Mouse (Mus musculus): Measurements from ENCODE around the gene Olfr1509. TPM values are rescaled to one million over a fixed set of nuclear protein-coding genes. Genes with fewer than 3 reads are reported as not detected.
"Not testable (repeated sequence)": the region's sequence is repeated elsewhere in the genome, so short reads cannot be mapped to it uniquely, and the experiment has no call there.

The Olfr1509 gene
- total RNA-seq (2021) = not detected
- long read RNA-seq, experiment 1 = 0 reads
- long read RNA-seq, experiment 2 = 0 reads

DNA sequence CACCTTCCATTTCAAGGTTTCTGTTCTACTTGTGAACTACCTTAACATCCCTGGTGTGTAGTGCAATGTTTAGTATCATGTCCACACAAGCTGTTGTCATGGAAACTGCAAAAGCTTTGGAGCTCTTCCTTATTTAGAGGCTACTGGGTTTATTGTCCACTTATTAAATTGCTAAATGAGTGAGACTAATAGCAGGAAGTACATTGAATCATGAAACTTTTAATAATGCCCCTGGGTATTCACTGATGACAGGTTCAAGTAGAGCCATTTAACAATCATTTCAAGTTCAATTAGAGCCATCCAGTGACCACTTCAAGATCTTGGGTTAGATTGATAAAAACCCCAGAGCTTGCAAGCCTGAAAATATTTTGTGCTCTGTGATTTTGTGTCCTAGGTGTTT, at the start of gene Olfr1509:
TSS of gene Olfr1509 (plus strand) at position 301 of the 400 bp plus-strand sequence.
- intact Hi-C loops (cut with DNase I) = no loop called here
- no peak for DNase-seq

- no peak for DNase-seq
- intact Hi-C loops (cut with DNase I) = no loop called here
Observed at GRCm38 (mm10) chr14:52397279-52397678, 45.5 kb upstream of the Olfr1509 start, which contains the start of gene Olfr1511. TSS of gene Olfr1511 (minus strand) at chr14:52397379.

GRCm38 (mm10) chr14:52410142-52410919, 32.5 kb upstream of the Olfr1509 start:
- intact Hi-C loops (cut with DNase I); DNase-seq: not testable (repeated sequence)

- intact Hi-C loops (cut with DNase I) = no loop called here
- no peak for DNase-seq
Observed at GRCm38 (mm10) chr14:52414273-52414672, 28.5 kb upstream of the Olfr1509 start, which contains the start of gene Olfr1510. TSS of gene Olfr1510 (minus strand) at chr14:52414373.

DNA sequence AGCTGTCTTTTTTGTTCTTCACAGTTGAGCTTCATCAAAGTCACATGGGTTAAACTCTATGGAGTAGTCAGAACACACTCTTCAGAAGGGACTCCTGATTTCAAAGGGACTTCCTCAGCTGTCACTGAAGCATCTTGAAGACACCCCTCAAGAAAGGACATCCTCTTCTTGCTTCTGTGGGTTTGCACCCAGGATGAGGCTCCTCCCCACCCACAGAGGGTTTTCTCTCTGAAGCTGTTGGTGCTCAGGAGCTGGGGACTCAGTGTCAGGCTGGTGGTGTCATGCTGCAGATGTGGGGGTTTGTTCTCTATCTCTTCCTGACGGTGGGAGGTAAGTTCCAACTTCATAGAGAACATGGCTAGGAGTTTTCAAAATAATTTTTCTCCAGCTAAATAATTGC, 15.1 kb upstream of the Olfr1509 start:
- intact Hi-C loops (cut with DNase I) = no loop called here
- no peak for DNase-seq

- no peak for DNase-seq
- intact Hi-C loops (cut with DNase I) = no loop called here
Observed at GRCm38 (mm10) chr14:52451138-52451537, 8.3 kb downstream of the Olfr1509 start.

DNA sequence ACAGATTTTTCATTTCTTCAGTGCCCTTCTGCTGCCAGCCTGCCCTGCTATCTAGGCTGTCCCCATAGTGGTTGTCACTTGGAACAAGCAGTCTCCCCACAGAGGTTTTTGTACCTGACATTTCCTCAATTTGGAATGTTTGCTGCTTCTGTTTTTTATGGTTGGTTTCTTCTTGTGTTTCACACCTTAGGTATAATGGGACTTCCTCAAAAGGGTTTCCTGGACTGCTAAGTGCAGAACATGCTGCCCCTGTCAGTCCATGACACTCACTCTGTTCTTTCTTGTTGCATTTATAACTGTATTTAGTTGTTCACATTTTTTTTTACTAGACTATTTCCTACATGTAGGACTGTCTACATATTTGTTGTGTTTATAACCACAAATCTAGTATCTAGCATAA, 19.1 kb downstream of the Olfr1509 start:
- DNase-seq = no peak
- intact Hi-C loops (cut with DNase I) = no loop called here

GRCm38 (mm10) chr14:52465738-52466137, 22.9 kb downstream of the Olfr1509 start:
- intact Hi-C loops (cut with DNase I) = no loop called here
- no peak for DNase-seq

- DNase-seq = no peak
- intact Hi-C loops (cut with DNase I) = no loop called here
Observed at GRCm38 (mm10) chr14:52467395-52467794, 24.6 kb downstream of the Olfr1509 start, which contains the start of gene Olfr1508. TSS of gene Olfr1508 (minus strand) at chr14:52467495.

DNA sequence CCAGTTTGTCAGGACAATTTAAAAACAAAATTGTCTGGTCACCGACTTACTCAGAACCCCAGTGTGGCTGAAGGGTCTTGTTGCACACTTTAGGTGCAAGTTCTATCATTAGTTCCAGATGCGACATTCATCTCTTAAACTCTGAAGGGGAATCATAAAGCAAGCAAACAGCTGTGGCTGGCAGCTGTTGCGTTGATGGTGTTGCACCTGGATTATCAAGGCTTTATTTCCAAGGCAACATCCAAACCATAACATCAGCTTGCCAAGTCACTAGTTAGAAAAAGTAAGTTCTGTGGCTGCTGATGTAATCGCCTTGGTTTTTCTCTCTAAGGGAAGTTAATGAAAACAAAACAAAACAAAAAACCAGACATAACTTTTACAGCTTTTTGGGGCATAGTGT, 52.7 kb downstream of the Olfr1509 start, which contains the start of gene Olfr1507:
TSS of gene Olfr1507 (minus strand) at position 234 of the 400 bp plus-strand sequence.
- intact Hi-C loops (cut with DNase I) = no loop called here

More for the DNA sequence above, 52.7 kb downstream of the Olfr1509 start, which contains the start of gene Olfr1507:
- DNase-seq = no peak

Other genes with a start within 250 kb of the Olfr1509 start
- gene Supt16, start 245.6 kb upstream of the Olfr1509 start, total RNA-seq (2021) = 10 to 100 TPM; 25.9 to 26.7 TPM
- gene Chd8, start 185.2 kb upstream of the Olfr1509 start, total RNA-seq (2021) = 10 to 100 TPM; 50.1 to 51.9 TPM
- 10 to 100 TPM; 35.5 to 36.7 TPM for gene Tox4, start 163.8 kb upstream of the Olfr1509 start, total RNA-seq (2021)
- 1 to 10 TPM; 5.5 to 7.1 TPM for gene Rab2b, start 163.4 kb upstream of the Olfr1509 start, total RNA-seq (2021)
- 10 to 100 TPM; 19.1 to 19.5 TPM for gene Mettl3, start 137.9 kb upstream of the Olfr1509 start, total RNA-seq (2021)
- 1 to 10 TPM; 2.2 to 2.9 TPM for gene Sall2, start 114.2 kb upstream of the Olfr1509 start, total RNA-seq (2021)
- gene Olfr1513, start 86.6 kb upstream of the Olfr1509 start, total RNA-seq (2021) = not detected
- gene Olfr1512, start 63.8 kb upstream of the Olfr1509 start, total RNA-seq (2021) = not detected
- not detected for gene Olfr1511, start 45.6 kb upstream of the Olfr1509 start, total RNA-seq (2021)
- gene Olfr1510, start 28.6 kb upstream of the Olfr1509 start, total RNA-seq (2021) = not detected
- not detected for gene Olfr1508, start 24.5 kb downstream of the Olfr1509 start, total RNA-seq (2021)
- not detected for gene Olfr1507, start 52.8 kb downstream of the Olfr1509 start, total RNA-seq (2021)

Measured in heart, postnatal 14 days (tissue).